Mouse (Mus musculus) kidney, postnatal 36 days (tissue): ENCODE data around the gene Dab1.

ENCODE experiments used
- DNase-seq, 2 experiments: peaks; one replicate each; pipeline ENCODE4 v3.0.0; 2021 to 2022; ENCODE audit warnings: mixed read lengths in 2 of 2

The Dab1 gene

GRCm38 (mm10) chr4:104114006-104114361 lies 494.8 kb downstream of the Dab1 start:
- DNase-seq: no peak

DNA sequence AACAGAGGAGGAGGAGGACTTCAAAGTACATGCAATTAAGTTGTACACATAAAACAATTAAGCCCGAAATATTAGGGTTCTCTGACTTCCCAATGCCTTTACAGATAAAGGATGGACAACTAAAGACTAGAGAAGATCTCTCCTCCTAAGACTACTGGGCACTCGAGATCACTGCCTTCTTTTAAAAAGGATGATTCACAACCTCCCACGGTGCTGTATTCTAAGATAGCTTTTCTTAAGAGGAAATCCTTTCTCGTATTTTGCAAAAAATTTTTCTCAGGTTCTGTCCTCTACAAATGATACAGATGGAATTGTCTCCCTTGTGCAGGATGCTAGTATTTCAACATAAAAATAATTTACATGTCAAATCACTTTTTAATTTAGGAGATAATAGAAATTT lies 500.9 kb downstream of the Dab1 start:
- DNase-seq: no peak

- no peak for DNase-seq
Observed at GRCm38 (mm10) chr4:104121959-104122358, 502.8 kb downstream of the Dab1 start.

- DNase-seq: no peak
Observed at GRCm38 (mm10) chr4:104122364-104122763, 503.2 kb downstream of the Dab1 start.

GRCm38 (mm10) chr4:104153637-104154036 lies 534.5 kb downstream of the Dab1 start:
- DNase-seq: no peak

GRCm38 (mm10) chr4:104178067-104178466 lies 558.9 kb downstream of the Dab1 start:
- no peak for DNase-seq

DNA sequence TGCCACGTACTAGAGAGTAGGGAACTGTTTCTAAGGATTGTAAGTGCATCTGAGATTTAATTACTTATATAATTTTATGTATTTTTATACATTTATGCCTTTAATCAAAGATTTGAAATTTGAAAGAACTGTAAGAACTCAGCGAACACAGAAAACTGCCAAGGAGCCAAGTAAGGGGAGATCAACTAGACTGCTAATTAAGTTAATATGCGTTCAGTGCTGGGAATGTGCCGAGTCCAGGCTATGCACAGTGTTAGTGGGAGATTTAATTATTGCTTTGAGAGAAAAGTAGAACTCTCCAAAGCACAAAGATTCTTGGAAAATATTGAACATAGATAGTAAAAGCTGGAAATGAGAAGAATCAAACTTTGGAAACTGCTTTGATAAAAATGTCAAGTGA lies 567.2 kb downstream of the Dab1 start:
- no peak for DNase-seq

DNA sequence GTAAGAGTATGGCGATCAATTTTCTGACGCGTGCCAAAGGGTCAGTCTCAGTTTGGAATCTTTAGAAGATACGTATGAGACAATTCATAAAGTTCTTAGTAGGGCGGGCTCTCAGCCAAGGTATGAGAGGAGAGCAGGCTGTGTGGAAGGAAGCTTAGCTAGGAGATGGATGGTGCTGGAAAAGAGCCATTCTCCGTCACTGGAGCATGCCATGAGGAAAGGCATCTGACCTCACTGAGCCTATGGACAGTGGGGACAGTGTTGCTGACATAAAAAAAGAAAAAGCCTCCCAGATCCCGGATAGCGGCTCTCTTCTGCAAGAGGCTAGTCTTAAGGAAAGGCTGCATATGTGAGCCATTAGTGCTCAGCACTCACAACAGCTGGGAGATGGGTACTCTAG lies 579.5 kb downstream of the Dab1 start:
- DNase-seq: no peak

GRCm38 (mm10) chr4:104201686-104202085 lies 582.5 kb downstream of the Dab1 start:
- DNase-seq: no peak

DNA sequence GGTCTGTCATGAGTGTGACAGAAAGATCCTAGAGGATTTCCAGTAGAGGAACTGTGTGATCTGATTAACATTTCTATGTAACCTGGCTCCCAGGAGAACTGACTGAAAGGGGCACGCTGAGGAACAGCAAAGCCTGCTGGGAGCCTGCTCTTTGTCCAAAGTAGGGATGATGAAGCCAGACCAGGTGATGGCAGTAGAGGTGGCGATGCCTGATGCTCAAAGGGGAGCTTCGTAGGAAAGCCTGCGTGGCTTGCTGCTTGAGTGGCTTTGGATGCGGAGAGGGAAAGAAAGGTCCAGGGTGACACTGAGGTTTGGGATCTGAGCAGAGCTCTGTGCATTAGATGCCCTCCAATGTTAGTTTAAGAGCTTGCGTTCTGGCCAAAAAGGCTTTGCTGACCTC lies 584.9 kb downstream of the Dab1 start:
- no peak for DNase-seq

GRCm38 (mm10) chr4:104206639-104207038 lies 587.5 kb downstream of the Dab1 start:
- no peak for DNase-seq

DNA sequence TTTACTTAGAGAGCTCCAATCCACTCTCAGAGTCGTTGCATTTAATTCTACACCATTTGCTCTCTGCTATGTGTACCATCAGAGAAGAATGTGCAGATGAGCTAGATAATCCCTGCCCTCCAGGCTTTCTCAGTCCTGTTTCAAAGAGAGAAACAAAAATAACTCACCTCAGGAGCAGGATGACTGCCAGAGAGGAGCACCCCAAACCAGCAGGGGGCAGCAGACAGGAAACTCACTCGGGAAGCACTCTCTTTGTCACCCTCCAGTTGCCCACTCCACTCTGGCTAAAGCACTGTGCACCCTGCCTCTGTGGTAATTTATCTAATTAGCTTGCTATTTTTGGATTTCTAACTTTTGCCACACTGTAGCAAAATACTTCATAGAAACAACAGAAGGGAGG lies 589.9 kb downstream of the Dab1 start:
- peak; percentile 9 to 70 for DNase-seq

DNA sequence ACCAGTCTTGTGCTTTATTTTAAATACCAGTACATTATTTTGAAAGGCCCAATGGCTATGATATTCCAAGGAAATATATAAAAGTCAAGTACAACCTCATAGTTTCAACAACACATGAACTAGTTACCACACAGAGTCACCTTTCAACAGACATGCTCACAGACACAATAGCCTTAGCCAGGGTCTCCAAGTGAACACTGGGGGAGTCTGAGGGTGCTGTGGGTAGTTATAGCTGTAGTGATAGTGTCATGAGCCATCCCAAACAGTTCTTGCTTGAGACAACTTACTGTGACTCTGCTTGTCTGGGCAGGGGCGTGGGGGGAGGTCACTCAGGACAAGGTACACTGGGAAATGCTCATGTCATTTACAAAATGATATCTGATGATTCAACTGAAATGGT lies 591.6 kb downstream of the Dab1 start:
- DNase-seq: no peak

DNA sequence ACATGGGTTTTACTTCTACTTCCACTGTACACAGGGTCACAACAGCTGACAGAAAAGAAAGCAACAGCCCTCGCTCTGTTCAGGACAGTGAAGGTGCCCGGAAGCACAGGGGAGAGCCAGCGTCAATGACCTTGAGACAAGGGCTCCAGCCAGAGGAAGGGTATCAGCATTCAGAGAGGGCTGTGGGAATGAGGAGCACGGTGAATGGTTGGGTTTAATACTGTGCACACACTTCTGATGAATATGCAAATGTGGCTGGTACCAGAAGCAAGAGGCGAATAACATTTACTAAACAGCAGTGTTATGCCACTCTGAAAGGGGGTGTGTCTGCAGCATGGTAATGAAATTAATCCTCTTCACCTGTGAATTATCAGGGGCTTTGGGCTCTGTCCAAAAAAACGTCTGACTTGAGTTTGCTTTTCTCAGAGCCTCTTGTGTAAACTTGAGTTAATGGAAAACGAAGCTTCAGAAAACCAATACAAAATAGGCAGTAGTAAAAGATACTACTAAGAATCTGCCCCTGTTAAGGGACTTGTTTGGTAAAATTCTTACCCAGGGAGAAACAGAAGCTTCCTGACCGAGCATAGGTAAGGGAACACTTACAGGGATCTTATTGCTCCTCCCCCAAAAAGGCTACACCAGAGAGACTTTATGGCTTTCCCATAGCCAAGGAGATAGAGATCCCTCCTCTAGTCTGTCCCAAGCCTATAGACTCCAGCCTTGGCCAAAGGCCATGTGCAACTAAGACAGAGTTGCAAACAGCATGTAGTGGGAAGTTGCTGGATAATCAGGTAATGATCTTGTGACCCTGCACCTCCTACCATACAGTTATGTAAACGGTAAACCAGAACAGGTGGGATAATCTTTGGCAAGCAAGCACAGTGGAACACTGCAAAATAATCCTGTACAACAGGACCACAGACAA lies 592.6 kb downstream of the Dab1 start:
- DNase-seq: no peak

DNA sequence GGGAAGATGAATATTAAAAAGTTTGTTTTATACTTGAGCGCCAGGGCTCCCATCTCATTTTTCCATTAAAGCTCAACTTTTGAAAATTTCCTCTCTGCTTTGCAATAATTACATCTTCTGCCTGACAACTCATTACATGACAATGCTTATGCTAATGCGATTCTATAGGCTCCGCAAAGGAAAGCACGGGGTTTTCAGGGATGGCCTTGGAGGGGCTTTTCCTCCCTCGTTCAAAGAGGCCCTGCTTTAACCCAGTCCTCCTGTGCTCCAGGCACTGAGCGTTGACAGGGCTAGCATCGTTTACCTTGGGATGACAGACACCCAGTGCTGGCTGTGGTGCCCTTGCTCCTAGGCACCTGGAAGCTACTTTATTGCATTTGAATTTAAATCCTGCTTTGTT lies 595.6 kb downstream of the Dab1 start:
- no peak for DNase-seq

DNA sequence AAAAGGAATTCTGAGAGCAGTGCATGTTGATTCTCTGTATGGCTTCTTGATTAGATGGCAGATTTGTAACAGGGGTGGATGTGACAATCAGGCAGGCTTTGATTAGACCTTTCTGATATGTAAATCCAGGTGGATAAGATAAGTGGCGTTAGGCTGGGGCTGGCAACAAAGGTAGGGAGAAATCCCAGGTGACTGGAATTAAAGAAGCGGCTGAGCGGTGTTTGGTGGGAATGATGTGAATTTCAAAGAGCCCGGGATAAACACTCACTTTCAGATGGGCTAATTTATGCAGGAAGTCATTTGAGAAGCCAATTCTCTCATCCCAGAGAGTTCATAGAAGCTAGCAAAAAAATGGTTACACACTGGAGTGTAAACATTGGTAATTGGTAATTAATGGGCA lies 598.2 kb downstream of the Dab1 start:
- DNase-seq: no peak

DNA sequence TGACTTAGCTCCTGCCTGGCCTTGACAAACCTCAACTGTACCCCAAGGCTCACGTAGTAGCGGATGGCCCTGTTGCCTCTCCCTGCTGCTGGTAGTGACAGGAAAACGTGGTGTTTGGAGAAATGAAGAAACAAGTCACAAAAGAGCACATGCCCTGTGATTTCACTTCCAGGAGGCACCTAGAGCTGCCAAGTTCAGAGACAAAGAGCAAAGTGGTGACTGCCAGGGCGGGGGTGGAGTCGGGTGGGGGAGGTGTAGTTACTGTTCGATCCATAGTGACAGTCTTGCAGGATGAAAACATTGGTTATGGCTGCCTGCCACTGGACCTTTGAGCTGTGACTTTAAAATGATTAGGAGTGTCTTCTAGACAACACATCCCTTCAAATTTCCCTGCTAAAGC lies 599.6 kb downstream of the Dab1 start:
- peak; percentile 72 to 78 for DNase-seq

DNA sequence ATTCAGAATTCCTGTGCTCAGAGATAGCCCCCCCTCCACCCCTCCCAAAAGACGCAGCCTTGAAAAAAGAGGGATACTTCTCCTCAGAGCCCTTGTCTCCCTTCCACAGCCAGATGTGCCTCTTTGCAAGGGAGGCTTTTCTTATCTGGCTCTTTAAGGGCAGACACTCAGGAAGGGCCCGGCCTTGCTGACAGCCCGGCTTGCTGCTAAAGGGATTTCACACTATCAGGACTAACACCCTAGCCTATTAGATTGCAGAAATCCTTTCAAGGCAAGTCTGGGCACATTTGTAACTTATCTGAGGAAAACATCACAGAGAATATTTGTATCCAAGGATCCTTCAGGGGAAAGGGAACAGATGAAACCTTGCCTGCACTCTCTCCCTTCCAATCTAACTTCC lies 600.9 kb downstream of the Dab1 start:
- DNase-seq: no peak

DNA sequence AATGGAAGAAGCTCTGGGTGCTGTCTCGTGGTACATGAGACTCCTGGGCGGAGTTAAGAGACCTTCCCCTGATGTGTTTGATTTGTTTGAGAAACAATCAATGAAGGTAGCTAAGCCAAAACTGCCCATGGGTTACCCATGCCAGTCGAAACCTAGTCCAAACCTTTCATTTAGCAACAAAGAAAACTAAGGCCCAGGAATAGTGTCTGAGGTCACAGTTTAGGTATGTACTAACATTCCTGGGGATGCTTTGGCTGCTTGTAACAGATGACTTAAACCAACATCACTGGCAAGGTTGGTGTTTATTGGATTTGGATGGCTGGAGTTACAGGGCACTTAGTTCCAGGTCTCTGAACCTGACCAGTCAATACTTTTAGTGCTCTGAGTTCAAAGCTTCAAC lies 610.1 kb downstream of the Dab1 start:
- DNase-seq: no peak

DNA sequence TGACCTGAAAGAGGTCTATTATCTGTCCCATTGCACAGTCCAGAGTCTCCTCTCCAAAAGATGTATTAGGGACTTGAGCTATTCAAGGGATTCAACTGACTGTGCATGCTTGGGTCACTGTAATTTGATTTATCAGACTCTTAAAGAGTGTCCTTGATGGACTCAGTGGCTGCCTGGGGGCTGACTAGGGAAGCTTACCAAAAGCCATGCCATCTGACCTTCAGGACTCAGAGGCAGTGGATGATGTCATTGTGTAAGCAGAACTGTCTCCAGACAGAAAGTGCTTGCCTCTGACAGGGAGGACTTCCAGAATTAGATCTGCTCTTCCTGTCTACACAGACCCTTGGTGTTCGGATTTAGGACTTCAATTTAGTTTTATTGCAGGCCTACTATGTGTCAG lies 627.3 kb downstream of the Dab1 start:
- no peak for DNase-seq

- DNase-seq: no peak
Observed at GRCm38 (mm10) chr4:104249462-104249861, 630.3 kb downstream of the Dab1 start.

DNA sequence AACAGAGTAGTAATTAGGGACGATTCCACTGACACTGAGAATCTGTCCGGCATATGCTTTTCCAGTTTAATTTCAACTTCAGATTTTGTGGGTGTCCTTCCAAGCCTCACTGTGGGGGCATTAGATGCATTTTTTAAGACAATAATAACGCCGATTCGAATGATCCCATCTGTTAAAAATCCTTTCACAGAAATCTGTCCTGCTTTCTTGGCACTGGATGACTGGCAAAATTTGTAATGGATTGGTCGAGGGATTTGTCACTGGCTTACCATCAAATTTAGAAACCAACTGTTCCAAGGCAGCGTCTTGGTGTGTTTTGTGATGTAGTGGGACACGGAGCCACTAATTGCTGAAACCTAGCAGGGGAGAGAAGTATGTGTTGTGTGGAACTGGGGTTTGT lies 638.6 kb downstream of the Dab1 start:
- no peak for DNase-seq

DNA sequence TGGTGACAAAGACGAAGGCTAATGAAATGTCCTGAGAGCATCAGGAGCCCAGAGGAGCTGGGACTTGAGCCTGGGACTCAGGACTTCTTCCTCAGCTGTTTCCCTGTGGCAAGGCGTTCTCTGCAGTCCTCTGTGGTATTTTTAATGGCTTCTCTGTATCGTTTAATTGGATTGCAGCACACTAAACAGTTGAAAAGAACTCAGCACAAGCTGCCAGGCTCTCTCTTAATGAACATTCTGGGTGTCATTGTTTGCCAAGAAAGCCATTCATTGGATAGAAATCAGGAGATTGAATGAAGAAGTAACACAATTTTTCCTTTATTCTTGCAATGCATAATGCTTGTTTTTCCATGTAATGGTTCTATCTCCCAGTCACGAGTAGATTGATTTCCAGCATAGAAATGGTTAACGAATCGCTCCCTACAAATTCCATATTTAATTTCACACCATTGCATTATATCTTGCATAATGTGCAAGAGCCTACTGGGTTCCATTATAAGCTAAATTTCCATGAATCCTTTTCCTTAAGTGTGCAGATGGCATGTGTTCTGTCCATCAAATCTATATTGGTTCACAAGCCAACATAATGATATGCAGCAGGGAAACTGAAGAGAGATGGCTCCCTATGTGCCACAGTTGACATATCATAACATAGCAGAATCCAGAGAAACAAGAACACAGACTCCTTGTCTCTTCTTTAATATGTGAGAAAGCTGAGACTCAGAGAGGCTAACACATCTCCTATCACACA lies 650.4 kb downstream of the Dab1 start:
- no peak for DNase-seq

- DNase-seq: no peak
Observed at GRCm38 (mm10) chr4:104270173-104270557, 651.0 kb downstream of the Dab1 start.
